Mouse (Mus musculus) liver, adult 2 months (tissue): ENCODE results near the gene Cdkn2aipnl. TPM values are rescaled to one million over a fixed set of nuclear protein-coding genes. Genes with fewer than 3 reads are reported as not detected.

ENCODE experiments used
- DNase-seq: peaks from one replicate; pipeline ENCODE4 v3.0.0-alpha.2; 2011; ENCODE audit warnings: low read depth, low spot score; ENCODE audit errors: extremely low read depth
- H3K27ac ChIP-seq: fragments of 200-500 bp; replicated peaks from 2 replicates; pipeline ENCODE4 v1.5.1; 2012; ENCODE audit warnings: low read depth, mild to moderate bottlenecking, control low read depth, inconsistent platforms, low read length; ENCODE audit not compliant: insufficient read depth
- H3K27me3 ChIP-seq: fragments of 200-500 bp; 2 replicates; pipeline ENCODE4 v1.6.1; 2012; ENCODE audit warnings: mild to moderate bottlenecking, moderate library complexity, low read length, inconsistent platforms; ENCODE audit not compliant: control insufficient read depth, insufficient read depth
- H3K36me3 ChIP-seq: fragments of 200-500 bp; 2 replicates; pipeline ENCODE4 v1.6.1; 2012; ENCODE audit warnings: low read length, inconsistent platforms; ENCODE audit not compliant: control insufficient read depth, insufficient read depth
- H3K4me1 ChIP-seq: fragments of 200-500 bp; 2 replicates; pipeline ENCODE4 v1.6.1; 2011; ENCODE audit warnings: low read length; ENCODE audit not compliant: control insufficient read depth, insufficient read depth
- H3K4me3 ChIP-seq: fragments of 200-500 bp; 2 replicates; pipeline ENCODE4 v1.5.1; 2011; ENCODE audit warnings: low read depth, mild to moderate bottlenecking, control low read depth, low read length, moderate library complexity; ENCODE audit not compliant: insufficient read depth
- H3K79me2 ChIP-seq: fragments of 200-500 bp; 2 replicates; pipeline ENCODE4 v1.6.1; 2012; ENCODE audit warnings: inconsistent platforms, mild to moderate bottlenecking, low read length, moderate library complexity; ENCODE audit not compliant: control insufficient read depth, insufficient read depth
- H3K9ac ChIP-seq: fragments of 200-500 bp; 2 replicates; pipeline ENCODE4 v1.6.1; 2012; ENCODE audit warnings: low read depth, mild to moderate bottlenecking, control low read depth, inconsistent platforms, low read length
- CTCF ChIP-seq: fragments of 200-500 bp; IDR thresholded peaks from 2 replicates; pipeline ENCODE4 v1.5.1; 2011; ENCODE audit warnings: low read depth, low read length, control low read depth
- POLR2A ChIP-seq: fragments of 200-500 bp; IDR thresholded peaks from 2 replicates; pipeline ENCODE4 v1.6.1; 2011; ENCODE audit warnings: low read length, control low read depth; ENCODE audit not compliant: insufficient read depth; ENCODE audit errors: extremely low read depth
- WGBS: fragments of 180-500 bp; shearing (Covaris S2); methylation state at CpG from one replicate; pipeline ENCODE4 v1.1.7; 2018; 5-methylcytosine and 5-hydroxymethylcytosine counted together
- polyA plus RNA-seq: library from polyadenylated mRNA; depleted of rRNA; stranded (reverse); fragments of >200 nt; gene quantifications from 2 replicates; pipeline ENCODE4 v1.2.3, GENCODE M21; 2012
- total RNA-seq: library from RNA; depleted of rRNA; stranded (reverse); fragments of >200 nt; gene quantifications from 2 replicates; pipeline ENCODE4 v1.2.3, GENCODE M21; 2014

The Cdkn2aipnl gene
- total and polyA plus RNA-seq, 2 experiments: 9.4 to 11.5 TPM

DNA sequence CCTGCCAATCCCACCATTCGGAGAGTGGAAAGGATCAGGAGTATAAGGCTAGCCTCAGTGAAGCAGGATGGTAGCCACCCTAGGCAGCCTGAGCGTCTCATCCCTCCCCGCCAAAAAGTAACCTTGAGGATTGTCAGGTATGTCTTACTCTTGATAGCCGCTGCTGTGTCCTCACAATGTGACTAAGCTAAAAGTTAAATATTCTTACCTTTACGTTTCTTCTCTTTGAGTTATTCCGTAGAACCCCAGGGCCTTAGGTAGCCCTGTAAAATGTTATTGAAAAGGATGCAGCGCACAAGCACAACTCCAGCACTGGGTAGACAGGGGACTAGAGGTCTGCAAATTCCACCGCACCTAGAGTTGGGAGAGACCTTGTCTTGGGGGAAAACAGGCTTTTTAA is 34.4 kb downstream of the Cdkn2aipnl start:
- Histone ChIP-seq H3K4me1 (peaks cover 21% of the 10 kb centered on the region), H3K4me3 (no peak overlapping the region), H3K79me2 (peaks cover 20% of the 10 kb centered on the region; the same call in 1 of the 2 replicates), H3K36me3 (peaks cover 10% of the 10 kb centered on the region), H3K27me3 (no peaks in the 10 kb centered on the region), H3K27ac (no peak overlapping the region), H3K9ac (no peak overlapping the region)
- 95% methylated on average over 8 of the region's 8 CpGs for WGBS
- TF ChIP-seq CTCF (no peak), POLR2A (no peak)
- no peak for DNase-seq

DNA sequence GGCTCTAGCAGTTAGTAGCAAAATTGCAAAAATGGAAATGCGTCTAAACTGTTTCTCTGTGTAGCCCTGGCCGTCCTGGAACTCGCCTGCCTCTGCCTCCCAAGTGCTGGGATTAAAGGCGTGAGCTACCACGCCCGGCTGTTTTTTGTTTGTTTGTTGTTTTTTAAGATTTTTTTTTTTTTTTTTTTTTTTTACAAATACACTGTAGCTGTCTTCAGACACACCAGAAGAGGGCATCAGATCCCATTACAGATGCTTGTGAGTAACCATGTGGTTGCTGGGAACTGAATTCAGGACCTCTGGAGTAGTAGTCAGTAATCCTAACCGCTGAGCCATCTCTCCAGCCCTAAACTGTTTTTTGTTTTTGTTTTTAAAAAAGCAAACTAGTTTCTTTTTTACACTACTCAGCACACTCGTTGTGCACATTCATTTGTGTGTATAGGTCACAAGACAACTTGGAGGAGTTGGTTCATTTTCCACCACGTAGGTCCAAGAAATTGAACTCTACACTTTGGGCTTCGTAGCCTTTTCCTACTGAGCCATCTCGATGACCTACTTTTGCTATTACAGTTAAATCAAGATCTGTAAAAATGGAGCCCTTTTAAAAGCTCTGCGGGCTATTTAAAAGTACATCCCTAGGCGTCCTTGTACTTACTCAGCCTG is 35.5 kb downstream of the Cdkn2aipnl start:
- WGBS: 62% methylated on average over 13 of the region's 13 CpGs
- DNase-seq: peak; percentile 63

DNA sequence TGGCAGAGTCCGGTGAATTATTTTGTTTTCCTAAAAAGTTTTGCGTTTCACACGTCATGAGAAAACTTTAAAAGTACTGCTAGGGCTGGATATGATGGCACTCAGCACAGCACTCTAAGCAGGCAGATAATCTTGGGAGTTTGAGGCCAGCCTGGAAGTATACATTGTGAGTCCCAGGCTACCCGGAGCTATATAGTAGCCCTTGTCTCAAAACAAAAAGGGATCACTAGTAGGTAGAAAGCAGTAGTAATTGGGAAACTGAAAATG is 36.0 kb downstream of the Cdkn2aipnl start:
- H3K79me2 ChIP-seq: peaks cover 12% of the 10 kb centered on the region; the same call in 1 of the 2 replicates
- H3K9ac ChIP-seq: peak overlapping the region; percentile 72
- H3K36me3 ChIP-seq: no peaks in the 10 kb centered on the region
- TF ChIP-seq POLR2A (no peak), CTCF (no peak)
- H3K27me3 ChIP-seq: no peaks in the 10 kb centered on the region
- DNase-seq: no peak
- peak overlapping the region; percentile 93 for H3K27ac ChIP-seq
- H3K4me1 ChIP-seq: peaks cover 9% of the 10 kb centered on the region; the same call in 1 of the 2 replicates
- peak overlapping the region; percentile 58 for H3K4me3 ChIP-seq
- 6% methylated on average over 4 of the region's 4 CpGs for WGBS

More for the DNA sequence above, 35.5 kb downstream of the Cdkn2aipnl start:
- Histone ChIP-seq H3K4me1 (peaks cover 13% of the 10 kb centered on the region; the same call in 1 of the 2 replicates), H3K27ac (peak overlapping the region; percentile 93), H3K4me3 (no peak overlapping the region), H3K36me3 (no peaks in the 10 kb centered on the region), H3K9ac (peak overlapping the region; percentile 72; the same call in 1 of the 2 replicates), H3K79me2 (peaks cover 12% of the 10 kb centered on the region; the same call in 1 of the 2 replicates), H3K27me3 (no peaks in the 10 kb centered on the region)
- no peak for TF ChIP-seq POLR2A
- no peak for TF ChIP-seq CTCF

DNA sequence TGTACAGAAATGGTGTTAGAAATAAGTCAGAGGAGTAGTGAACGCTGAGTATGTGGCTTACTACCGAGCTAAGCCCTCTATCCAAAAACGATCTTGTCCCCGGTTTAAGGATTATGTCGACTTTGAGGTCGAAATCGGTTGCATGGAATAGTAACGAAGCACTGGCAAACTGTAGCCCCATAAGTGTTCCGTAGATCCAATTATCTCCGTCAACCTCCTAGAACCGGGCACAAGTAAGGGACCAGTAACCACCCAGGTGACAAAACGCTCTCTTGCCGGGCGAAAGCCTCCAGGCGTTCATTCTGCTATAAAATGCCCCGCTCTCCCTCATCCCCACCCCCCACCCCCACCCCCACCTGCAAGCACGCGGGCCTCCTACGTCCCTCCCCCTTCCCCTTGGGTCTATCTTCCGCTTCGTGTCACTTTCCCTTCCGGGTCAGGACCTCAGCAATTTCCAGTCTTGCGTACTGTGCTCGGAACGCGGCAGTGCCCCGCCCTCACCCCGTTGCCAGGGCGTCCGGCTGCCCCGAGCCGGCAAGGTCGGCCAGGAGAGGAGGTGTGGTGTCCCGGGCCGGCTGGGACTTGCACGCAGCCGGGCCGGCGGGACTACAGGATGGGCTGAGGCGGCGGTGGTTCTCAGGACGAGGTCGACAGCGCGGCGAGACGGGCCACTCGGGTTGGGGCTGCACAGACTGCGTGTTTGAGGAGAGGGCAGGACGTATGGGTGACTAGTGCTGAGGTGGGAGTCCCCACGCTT is 36.5 kb downstream of the Cdkn2aipnl start, which contains the start of gene Cdkl3:
TSS of gene Cdkl3 (plus strand) at position 450 of the 757 bp plus-strand sequence.
- H3K4me1 ChIP-seq: peaks cover 9% of the 10 kb centered on the region; the same call in 1 of the 2 replicates
- no peaks in the 10 kb centered on the region for H3K27me3 ChIP-seq
- under 1% methylated on average over 51 of the region's 51 CpGs for WGBS
- peak within 1 kb of the TSS; percentile 72 for H3K9ac ChIP-seq
- no peaks in the 10 kb centered on the region for H3K36me3 ChIP-seq
- H3K4me3 ChIP-seq: peak within 1 kb of the TSS; percentile 59
- H3K27ac ChIP-seq: peak within 1 kb of the TSS; percentile 93
- DNase-seq: peak; percentile 95
- 0 out of 2 replicates have a peak, but pooled peaks have one; percentile 37 for TF ChIP-seq POLR2A
- TF ChIP-seq CTCF: no peak
- peaks cover 10% of the 10 kb centered on the region; the same call in 1 of the 2 replicates for H3K79me2 ChIP-seq

DNA sequence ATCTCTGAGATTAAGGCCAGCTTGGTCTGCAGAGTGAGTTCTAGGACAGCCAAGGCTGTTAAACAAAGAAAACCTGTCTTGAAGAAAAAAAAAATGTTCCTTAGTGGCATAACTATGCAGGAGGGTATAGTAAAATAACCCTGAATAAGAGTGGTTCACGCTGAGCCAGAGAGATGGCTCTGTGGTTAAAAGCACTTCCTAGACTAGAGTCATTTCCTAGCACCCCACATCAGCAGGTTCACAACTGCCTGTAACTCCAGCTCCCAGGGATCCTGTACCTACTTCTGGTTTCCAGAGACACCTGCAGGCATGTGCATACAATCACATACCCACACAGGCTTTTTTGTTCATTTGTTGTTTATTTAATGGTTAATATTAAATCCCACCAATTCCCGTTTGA is 38.1 kb downstream of the Cdkn2aipnl start:
- Histone ChIP-seq H3K27me3 (no peaks in the 10 kb centered on the region), H3K79me2 (no peaks in the 10 kb centered on the region), H3K27ac (no peak overlapping the region), H3K4me1 (peaks cover 7% of the 10 kb centered on the region; the same call in 1 of the 2 replicates), H3K36me3 (no peaks in the 10 kb centered on the region), H3K4me3 (no peak overlapping the region), H3K9ac (no peak overlapping the region)
- WGBS: 12% methylated on average over 2 of the region's 2 CpGs
- TF ChIP-seq POLR2A: no peak
- peak; percentile 75 for DNase-seq
